Mouse (Mus musculus): ENCODE results near the gene Ptprcap. TPM values are rescaled to one million over a fixed set of nuclear protein-coding genes. Genes with fewer than 3 reads are reported as not detected.

Gene Ptprcap
- total and polyA plus RNA-seq, 2 experiments from 2014 or later, result 0.28 to 0.38 TPM

DNA sequence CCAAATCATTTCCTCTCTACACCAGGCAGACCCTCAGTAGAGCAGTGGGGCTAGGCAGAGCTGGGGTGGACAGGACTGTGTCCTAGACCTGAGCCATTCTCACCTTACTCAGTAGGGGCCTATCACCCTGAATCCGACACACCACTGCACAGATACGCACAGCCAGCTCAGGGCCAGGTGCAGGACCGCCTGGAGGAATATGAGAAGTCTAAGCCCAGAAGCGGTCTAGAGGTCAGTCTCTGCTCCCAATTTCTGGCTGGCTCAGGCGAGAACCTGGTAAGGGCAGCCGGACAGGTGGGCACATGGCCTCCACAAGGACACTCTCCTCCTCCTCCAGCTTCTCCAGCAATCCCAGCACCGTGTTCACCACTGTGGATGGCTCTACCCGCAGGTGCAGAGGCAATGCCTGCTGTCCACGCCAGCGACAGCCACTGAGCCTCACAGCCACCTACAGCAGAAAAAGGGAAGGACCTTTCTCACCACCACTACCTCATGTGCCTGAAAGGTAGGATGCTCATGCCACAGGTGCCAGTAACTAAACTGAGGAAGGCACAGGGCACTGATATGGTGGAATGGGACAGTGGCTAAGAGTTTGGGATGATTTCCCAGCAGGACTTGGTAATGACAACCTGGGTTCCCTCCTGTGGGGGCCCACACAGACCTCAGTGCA is 17.5 kb downstream of the Ptprcap start:
- WGBS, result 93% methylated on average over 10 of the region's 10 CpGs
- H3K27me3 ChIP-seq (ENCODE audit: insufficient read depth, low read length), result no peaks in the 10 kb centered on the region

DNA sequence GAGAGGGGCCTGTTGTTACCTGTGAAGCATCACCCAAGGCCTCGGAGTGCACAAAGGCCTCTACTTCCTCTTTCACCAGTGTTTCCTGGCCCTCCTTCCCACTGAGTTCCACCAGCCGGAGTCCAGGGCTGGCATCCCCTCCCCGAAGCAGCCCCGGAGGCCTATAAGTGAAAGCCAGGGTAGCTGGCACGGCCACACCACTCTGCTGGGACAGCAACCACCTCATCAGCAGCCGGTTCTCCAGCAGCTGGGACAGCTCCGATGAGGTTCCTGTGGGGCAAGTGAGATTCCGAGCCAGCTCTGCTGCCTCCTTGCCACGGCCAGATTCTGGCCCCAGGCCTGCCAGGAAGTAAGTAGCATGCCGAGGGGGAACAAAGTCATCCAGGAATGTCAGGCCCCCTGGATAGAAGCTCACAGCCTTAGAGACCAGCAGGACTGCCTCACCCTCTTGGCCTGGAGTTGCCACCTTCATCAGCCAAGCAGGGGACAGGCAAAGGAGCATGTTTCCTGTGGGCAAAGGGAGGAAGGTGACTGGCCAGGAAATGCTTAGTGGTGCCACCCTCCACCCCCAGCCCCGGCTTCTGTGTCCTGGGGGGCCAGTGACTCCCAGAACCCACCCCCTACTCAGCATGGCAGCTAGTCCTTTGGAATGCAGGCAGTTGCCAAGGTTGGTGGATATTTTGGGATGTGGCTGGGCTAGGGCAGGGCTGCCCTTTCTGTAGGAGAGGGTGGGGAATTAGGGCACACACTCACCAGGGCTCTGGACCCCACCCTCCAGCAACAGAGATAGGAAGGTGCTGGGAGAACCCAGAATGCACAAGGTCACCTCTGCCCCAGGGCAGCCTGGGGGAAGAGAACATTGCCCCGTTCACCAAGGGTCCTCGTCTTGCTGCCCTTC is 18.2 kb downstream of the Ptprcap start:
- Histone ChIP-seq H3K4me3 (ENCODE audit: low read depth, low read length) (no peak overlapping the region), H3K4me1 (ENCODE audit: insufficient read depth, low read length) (no peaks in the 10 kb centered on the region), H3K9me3 (ENCODE audit: low read length) (no peaks in the 10 kb centered on the region), H3K27me3 (ENCODE audit: insufficient read depth, low read length) (no peaks in the 10 kb centered on the region), H3K36me3 (ENCODE audit: insufficient read depth, low read length) (no peaks in the 10 kb centered on the region), H3K27ac (ENCODE audit: low read depth, low read length) (no peak overlapping the region), H3K4me2 (ENCODE audit: low read depth, low read length, poor library complexity, severe bottlenecking) (no peak overlapping the region), H3K9ac (replicated peaks; ENCODE audit: low read length, poor library complexity, severe bottlenecking) (no peak overlapping the region)
- TF ChIP-seq CTCF (IDR thresholded peaks at IDR 0.05), result no peak
- 64% methylated on average over 13 of the region's 13 CpGs for WGBS
- DNase-seq (ENCODE audit: low spot score), result no peak
- ATAC-seq (ENCODE audit: low FRiP score), result no peak

More for the DNA sequence above, 17.5 kb downstream of the Ptprcap start:
- no peak overlapping the region for H3K9ac ChIP-seq (replicated peaks; ENCODE audit: low read length, poor library complexity, severe bottlenecking)
- H3K9me3 ChIP-seq (ENCODE audit: low read length), result no peaks in the 10 kb centered on the region
- H3K36me3 ChIP-seq (ENCODE audit: insufficient read depth, low read length), result no peaks in the 10 kb centered on the region
- H3K4me1 ChIP-seq (ENCODE audit: insufficient read depth, low read length), result no peaks in the 10 kb centered on the region
- ATAC-seq (ENCODE audit: low FRiP score), result no peak
- H3K27ac ChIP-seq (ENCODE audit: low read depth, low read length), result no peak overlapping the region
- TF ChIP-seq CTCF (IDR thresholded peaks at IDR 0.05), result 0 out of 2 replicates have a peak, but pooled peaks have one; percentile 5
- no peak for DNase-seq (ENCODE audit: low spot score)
- H3K4me2 ChIP-seq (ENCODE audit: low read depth, low read length, poor library complexity, severe bottlenecking), result no peak overlapping the region
- H3K4me3 ChIP-seq (ENCODE audit: low read depth, low read length), result no peak overlapping the region

DNA sequence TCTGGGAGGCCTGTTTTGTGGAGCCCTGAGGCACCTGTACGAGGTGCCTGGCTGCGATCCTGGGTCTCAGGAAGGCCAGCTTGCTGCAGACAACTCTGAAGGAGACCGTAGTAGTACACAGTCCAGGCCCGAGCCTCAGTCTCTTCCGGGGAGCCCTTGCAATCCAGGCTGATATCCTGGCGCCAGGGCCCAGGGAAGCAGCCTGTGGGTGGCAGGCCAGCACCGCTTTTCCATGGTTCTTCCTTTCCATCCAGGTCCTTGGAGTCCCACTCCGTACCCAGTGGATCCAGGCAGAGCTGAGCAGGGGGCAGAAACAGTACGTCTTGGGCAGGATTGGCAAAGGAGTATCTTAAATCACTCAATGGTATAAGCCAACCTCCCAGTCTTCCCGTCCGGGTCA is 19.5 kb downstream of the Ptprcap start:
- ATAC-seq (ENCODE audit: low FRiP score), result no peak
- H3K4me2 ChIP-seq (ENCODE audit: low read depth, low read length, poor library complexity, severe bottlenecking), result no peak overlapping the region
- H3K9me3 ChIP-seq (ENCODE audit: low read length), result no peaks in the 10 kb centered on the region
- WGBS, result 56% methylated on average over 11 of the region's 11 CpGs
- H3K9ac ChIP-seq (replicated peaks; ENCODE audit: low read length, poor library complexity, severe bottlenecking), result 0 out of 2 replicates have a peak overlapping the region, but pooled peaks have one; percentile 13
- H3K4me1 ChIP-seq (ENCODE audit: insufficient read depth, low read length), result no peaks in the 10 kb centered on the region
- no peaks in the 10 kb centered on the region for H3K36me3 ChIP-seq (ENCODE audit: insufficient read depth, low read length)
- H3K27ac ChIP-seq (ENCODE audit: low read depth, low read length), result no peak overlapping the region
- peak; percentile 15; the same call in 1 of the 2 replicates for TF ChIP-seq CTCF (IDR thresholded peaks at IDR 0.05)
- no peak overlapping the region for H3K4me3 ChIP-seq (ENCODE audit: low read depth, low read length)
- no peaks in the 10 kb centered on the region for H3K27me3 ChIP-seq (ENCODE audit: insufficient read depth, low read length)
- no peak for DNase-seq (ENCODE audit: low spot score)

- Histone ChIP-seq H3K9ac (replicated peaks; ENCODE audit: low read length, poor library complexity, severe bottlenecking) (no peak within 1 kb of the TSS; the same call in 1 of the 2 replicates), H3K9me3 (ENCODE audit: low read length) (no peaks in the 10 kb centered on the region), H3K27ac (ENCODE audit: low read depth, low read length) (no peak within 1 kb of the TSS), H3K36me3 (ENCODE audit: insufficient read depth, low read length) (no peaks in the 10 kb centered on the region), H3K4me1 (ENCODE audit: insufficient read depth, low read length) (no peaks in the 10 kb centered on the region), H3K4me3 (ENCODE audit: low read depth, low read length) (no peak within 1 kb of the TSS), H3K4me2 (ENCODE audit: low read depth, low read length, poor library complexity, severe bottlenecking) (no peak within 1 kb of the TSS), H3K27me3 (ENCODE audit: insufficient read depth, low read length) (no peaks in the 10 kb centered on the region)
- 3% methylated on average over 11 of the region's 11 CpGs for WGBS
- no peak for DNase-seq (ENCODE audit: low spot score)
- no peak for TF ChIP-seq CTCF (IDR thresholded peaks at IDR 0.05)
- 0 out of 2 replicates have a peak, but pooled peaks have one; percentile 42 for ATAC-seq (ENCODE audit: low FRiP score)
These were observed 22.1 kb downstream of the Ptprcap start, which contains the start of gene Carns1 for GRCm38 (mm10) chr19:4175368-4175947. Carns1 (minus strand) TSS chr19:4175479.

- no peak overlapping the region for H3K4me2 ChIP-seq (ENCODE audit: low read depth, low read length, poor library complexity, severe bottlenecking)
- peaks cover 4% of the 10 kb centered on the region; the same call in 1 of the 2 replicates for H3K4me1 ChIP-seq (ENCODE audit: insufficient read depth, low read length)
- H3K27me3 ChIP-seq (ENCODE audit: insufficient read depth, low read length), result no peaks in the 10 kb centered on the region
- no peak for TF ChIP-seq CTCF (IDR thresholded peaks at IDR 0.05)
- 88% methylated on average over 7 of the region's 7 CpGs for WGBS
- ATAC-seq (ENCODE audit: low FRiP score) (no peak), DNase-seq (ENCODE audit: low spot score) (no peak)
- H3K9me3 ChIP-seq (ENCODE audit: low read length), result no peaks in the 10 kb centered on the region
- H3K27ac ChIP-seq (ENCODE audit: low read depth, low read length), result no peak overlapping the region
- no peaks in the 10 kb centered on the region for H3K36me3 ChIP-seq (ENCODE audit: insufficient read depth, low read length)
- no peak overlapping the region for H3K9ac ChIP-seq (replicated peaks; ENCODE audit: low read length, poor library complexity, severe bottlenecking)
- no peak overlapping the region for H3K4me3 ChIP-seq (ENCODE audit: low read depth, low read length)
These were observed 27.0 kb downstream of the Ptprcap start for GRCm38 (mm10) chr19:4180411-4180810.

Measured in midbrain, postnatal 0 days (tissue).